Mouse (Mus musculus): ENCODE measurements around the gene Tmem132c. TPM values are rescaled to one million over a fixed set of nuclear protein-coding genes. Genes with fewer than 3 reads are reported as not detected.

The Tmem132c gene
- polyA plus RNA-seq, 1 experiment from 2014 or later = 28.5 TPM

- H3K36me3 ChIP-seq = no peaks in the 10 kb centered on the region
- no peak overlapping the region for H3K27ac ChIP-seq (replicated peaks)
- no peaks in the 10 kb centered on the region for H3K9me3 ChIP-seq (replicated peaks)
- WGBS = 41% methylated on average over 7 of the region's 7 CpGs
- no peak; the same call in 1 of the 2 replicates for ATAC-seq (ENCODE audit: insufficient number of reproducible peaks, low FRiP score, low TSS enrichment, low read depth)
- no peak overlapping the region for H3K4me3 ChIP-seq (replicated peaks)
- H3K4me1 ChIP-seq = peaks cover 12% of the 10 kb centered on the region
- no peaks in the 10 kb centered on the region for H3K27me3 ChIP-seq
- H3K9ac ChIP-seq = no peak overlapping the region
- H3K4me2 ChIP-seq (replicated peaks) = no peak overlapping the region
Observed at GRCm38 (mm10) chr5:127416536-127416935, 174.9 kb downstream of the Tmem132c start.

- no peak overlapping the region for H3K9ac ChIP-seq
- no peaks in the 10 kb centered on the region for H3K27me3 ChIP-seq
- no peak overlapping the region for H3K27ac ChIP-seq (replicated peaks)
- no peaks in the 10 kb centered on the region for H3K36me3 ChIP-seq
- no peak for ATAC-seq (ENCODE audit: insufficient number of reproducible peaks, low FRiP score, low TSS enrichment, low read depth)
- no peaks in the 10 kb centered on the region for H3K4me1 ChIP-seq
- H3K4me3 ChIP-seq (replicated peaks) = no peak overlapping the region
- no peak overlapping the region for H3K4me2 ChIP-seq (replicated peaks)
- no peaks in the 10 kb centered on the region for H3K9me3 ChIP-seq (replicated peaks)
Observed at GRCm38 (mm10) chr5:127423936-127424335, 182.3 kb downstream of the Tmem132c start.

- Histone ChIP-seq H3K4me3 (replicated peaks) (no peak overlapping the region), H3K4me2 (replicated peaks) (no peak overlapping the region), H3K4me1 (no peaks in the 10 kb centered on the region), H3K27me3 (no peaks in the 10 kb centered on the region), H3K9ac (no peak overlapping the region), H3K36me3 (no peaks in the 10 kb centered on the region), H3K27ac (replicated peaks) (no peak overlapping the region), H3K9me3 (replicated peaks) (no peaks in the 10 kb centered on the region)
- no peak for ATAC-seq (ENCODE audit: insufficient number of reproducible peaks, low FRiP score, low TSS enrichment, low read depth)
- 68% methylated on average over 10 of the region's 10 CpGs for WGBS
Observed at GRCm38 (mm10) chr5:127429124-127429523, 187.5 kb downstream of the Tmem132c start.

GRCm38 (mm10) chr5:127431561-127431960 lies 190.0 kb downstream of the Tmem132c start:
- 59% methylated on average over 9 of the region's 9 CpGs for WGBS
- H3K36me3 ChIP-seq = no peaks in the 10 kb centered on the region
- H3K27ac ChIP-seq (replicated peaks) = no peak overlapping the region
- H3K9ac ChIP-seq = no peak overlapping the region
- H3K4me3 ChIP-seq (replicated peaks) = no peak overlapping the region
- no peak for ATAC-seq (ENCODE audit: insufficient number of reproducible peaks, low FRiP score, low TSS enrichment, low read depth)
- H3K4me1 ChIP-seq = no peaks in the 10 kb centered on the region
- no peaks in the 10 kb centered on the region for H3K27me3 ChIP-seq
- H3K9me3 ChIP-seq (replicated peaks) = no peaks in the 10 kb centered on the region
- H3K4me2 ChIP-seq (replicated peaks) = no peak overlapping the region

GRCm38 (mm10) chr5:127436836-127437235 lies 195.2 kb downstream of the Tmem132c start:
- Histone ChIP-seq H3K36me3 (no peaks in the 10 kb centered on the region), H3K4me1 (no peaks in the 10 kb centered on the region), H3K9ac (no peak overlapping the region), H3K4me3 (replicated peaks) (no peak overlapping the region), H3K27ac (replicated peaks) (no peak overlapping the region), H3K4me2 (replicated peaks) (no peak overlapping the region), H3K9me3 (replicated peaks) (no peaks in the 10 kb centered on the region), H3K27me3 (no peaks in the 10 kb centered on the region)
- no peak for ATAC-seq (ENCODE audit: insufficient number of reproducible peaks, low FRiP score, low TSS enrichment, low read depth)
- 88% methylated on average over 5 of the region's 5 CpGs for WGBS

- Histone ChIP-seq H3K27ac (replicated peaks) (no peak overlapping the region), H3K36me3 (no peaks in the 10 kb centered on the region), H3K4me3 (replicated peaks) (no peak overlapping the region), H3K9ac (no peak overlapping the region), H3K9me3 (replicated peaks) (no peaks in the 10 kb centered on the region), H3K27me3 (no peaks in the 10 kb centered on the region), H3K4me2 (replicated peaks) (no peak overlapping the region), H3K4me1 (no peaks in the 10 kb centered on the region)
- no peak for ATAC-seq (ENCODE audit: insufficient number of reproducible peaks, low FRiP score, low TSS enrichment, low read depth)
- 88% methylated on average over 4 of the region's 4 CpGs for WGBS
Observed at GRCm38 (mm10) chr5:127438639-127439038, 197.0 kb downstream of the Tmem132c start.

GRCm38 (mm10) chr5:127441963-127442362 lies 200.4 kb downstream of the Tmem132c start:
- Histone ChIP-seq H3K9me3 (replicated peaks) (no peaks in the 10 kb centered on the region), H3K4me3 (replicated peaks) (no peak overlapping the region), H3K36me3 (no peaks in the 10 kb centered on the region), H3K27me3 (no peaks in the 10 kb centered on the region), H3K4me1 (no peaks in the 10 kb centered on the region), H3K9ac (no peak overlapping the region), H3K27ac (replicated peaks) (no peak overlapping the region), H3K4me2 (replicated peaks) (no peak overlapping the region)
- WGBS = 41% methylated on average over 10 of the region's 10 CpGs
- ATAC-seq (ENCODE audit: insufficient number of reproducible peaks, low FRiP score, low TSS enrichment, low read depth) = no peak

GRCm38 (mm10) chr5:127453580-127453979 lies 212.0 kb downstream of the Tmem132c start:
- no peaks in the 10 kb centered on the region for H3K36me3 ChIP-seq
- no peak for ATAC-seq (ENCODE audit: insufficient number of reproducible peaks, low FRiP score, low TSS enrichment, low read depth)
- no peaks in the 10 kb centered on the region for H3K4me1 ChIP-seq
- no peak overlapping the region for H3K4me3 ChIP-seq (replicated peaks)
- no peaks in the 10 kb centered on the region for H3K27me3 ChIP-seq
- H3K4me2 ChIP-seq (replicated peaks) = no peak overlapping the region
- no peak overlapping the region for H3K9ac ChIP-seq
- no peak overlapping the region for H3K27ac ChIP-seq (replicated peaks)
- 28% methylated on average over 4 of the region's 4 CpGs for WGBS
- no peaks in the 10 kb centered on the region for H3K9me3 ChIP-seq (replicated peaks)

GRCm38 (mm10) chr5:127454068-127454467 lies 212.5 kb downstream of the Tmem132c start:
- Histone ChIP-seq H3K4me3 (replicated peaks) (no peak overlapping the region), H3K4me2 (replicated peaks) (no peak overlapping the region), H3K27me3 (no peaks in the 10 kb centered on the region), H3K4me1 (no peaks in the 10 kb centered on the region), H3K27ac (replicated peaks) (no peak overlapping the region), H3K9me3 (replicated peaks) (no peaks in the 10 kb centered on the region), H3K36me3 (no peaks in the 10 kb centered on the region), H3K9ac (no peak overlapping the region)
- no peak for ATAC-seq (ENCODE audit: insufficient number of reproducible peaks, low FRiP score, low TSS enrichment, low read depth)
- 71% methylated on average over 7 of the region's 7 CpGs for WGBS

- H3K9ac ChIP-seq = no peak overlapping the region
- ATAC-seq (ENCODE audit: insufficient number of reproducible peaks, low FRiP score, low TSS enrichment, low read depth) = no peak
- H3K4me2 ChIP-seq (replicated peaks) = no peak overlapping the region
- no peak overlapping the region for H3K4me3 ChIP-seq (replicated peaks)
- H3K27me3 ChIP-seq = no peaks in the 10 kb centered on the region
- 84% methylated on average over 10 of the region's 10 CpGs for WGBS
- H3K36me3 ChIP-seq = no peaks in the 10 kb centered on the region
- no peaks in the 10 kb centered on the region for H3K4me1 ChIP-seq
- H3K9me3 ChIP-seq (replicated peaks) = no peaks in the 10 kb centered on the region
- no peak overlapping the region for H3K27ac ChIP-seq (replicated peaks)
Observed at GRCm38 (mm10) chr5:127456076-127456475, 214.5 kb downstream of the Tmem132c start.

GRCm38 (mm10) chr5:127468151-127468550 lies 226.5 kb downstream of the Tmem132c start:
- peaks cover 3% of the 10 kb centered on the region; the same call in 1 of the 2 replicates for H3K36me3 ChIP-seq
- H3K9ac ChIP-seq = no peak overlapping the region
- no peaks in the 10 kb centered on the region for H3K4me1 ChIP-seq
- H3K27ac ChIP-seq (replicated peaks) = no peak overlapping the region
- no peak overlapping the region for H3K4me2 ChIP-seq (replicated peaks)
- no peak overlapping the region for H3K4me3 ChIP-seq (replicated peaks)
- 38% methylated on average over 5 of the region's 5 CpGs for WGBS
- H3K9me3 ChIP-seq (replicated peaks) = no peaks in the 10 kb centered on the region
- no peak for ATAC-seq (ENCODE audit: insufficient number of reproducible peaks, low FRiP score, low TSS enrichment, low read depth)
- no peaks in the 10 kb centered on the region for H3K27me3 ChIP-seq

GRCm38 (mm10) chr5:127470351-127470750 lies 228.7 kb downstream of the Tmem132c start:
- no peak overlapping the region for H3K27ac ChIP-seq (replicated peaks)
- 31% methylated on average over 3 of the region's 3 CpGs for WGBS
- ATAC-seq (ENCODE audit: insufficient number of reproducible peaks, low FRiP score, low TSS enrichment, low read depth) = no peak

More at GRCm38 (mm10) chr5:127470351-127470750, 228.7 kb downstream of the Tmem132c start:
- Histone ChIP-seq H3K9me3 (replicated peaks) (no peaks in the 10 kb centered on the region), H3K4me3 (replicated peaks) (no peak overlapping the region), H3K4me2 (replicated peaks) (no peak overlapping the region), H3K36me3 (no peaks in the 10 kb centered on the region), H3K9ac (no peak overlapping the region), H3K4me1 (no peaks in the 10 kb centered on the region), H3K27me3 (no peaks in the 10 kb centered on the region)
